Mouse (Mus musculus): ENCODE measurements around the gene Cep295nl.
"Not testable (repeated sequence)": the region's sequence is repeated elsewhere in the genome, so short reads cannot be mapped to it uniquely, and the experiment has no call there.

The Cep295nl gene

DNA sequence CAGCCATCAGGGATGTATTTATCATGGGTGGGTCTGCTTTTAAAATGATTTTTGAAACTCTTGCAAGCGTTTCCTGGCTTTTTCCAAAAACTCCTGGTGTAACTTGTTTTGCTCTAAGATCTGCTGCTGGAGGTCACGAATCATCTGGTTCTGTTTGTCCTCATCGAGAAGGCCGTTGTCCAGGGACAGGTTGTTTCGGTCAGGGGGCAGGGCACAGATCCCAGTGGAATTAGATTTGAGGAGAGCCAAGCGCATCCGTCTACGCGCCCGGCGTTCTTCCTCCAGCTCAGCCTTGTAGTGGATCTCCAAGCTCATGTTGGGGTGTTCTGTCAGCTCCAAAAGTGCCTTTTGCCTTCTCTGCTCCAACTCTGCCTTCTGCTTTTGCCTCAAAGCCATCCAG, 9.9 kb downstream of the Cep295nl start:
- ChIA-PET CTCF (no interaction called here), POLR2A (interaction anchor here in 2 of 4 experiments (0.8 to 1.3 kb wide), 3 partner anchors 42 to 48 kb away, joined by 3 read pairs; partner anchors contain the start of gene Usp36 (in 1 of the 2))

DNA sequence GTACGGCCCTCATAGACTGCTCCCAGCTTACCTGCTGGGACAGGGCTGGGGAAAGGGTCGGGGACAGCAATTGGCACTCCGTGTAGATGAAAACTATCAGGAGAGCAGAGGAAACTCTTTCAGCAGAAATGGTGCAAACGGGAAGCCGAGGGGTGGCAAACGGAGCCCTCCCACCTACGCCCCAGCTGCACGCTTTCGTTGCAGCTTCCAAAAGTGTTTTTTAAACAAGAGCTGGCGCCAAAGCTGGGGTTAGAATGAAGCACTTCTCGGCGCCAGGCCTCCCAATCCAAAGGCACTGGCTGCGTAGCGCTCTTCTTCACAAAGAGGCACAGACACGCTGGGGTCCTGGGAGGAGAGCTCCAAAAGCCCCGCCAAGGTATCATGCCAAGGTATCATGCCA, 11.5 kb downstream of the Cep295nl start:
- POLR2A ChIA-PET = interaction anchor here in 1 of 4 experiments (0.6 to 0.9 kb wide), 2 partner anchors 11 to 211 kb away, joined by 3 to 7 read pairs; no protein-coding TSS in a partner anchor
- CTCF ChIA-PET = interaction anchor here in 3 of 4 experiments (0.6 to 1.1 kb wide), 4 partner anchors 8 to 1891 kb away, joined by 3 read pairs; no protein-coding TSS in a partner anchor

GRCm38 (mm10) chr11:118330361-118330760, 11.9 kb downstream of the Cep295nl start:
- ChIA-PET POLR2A (interaction anchor here in 1 of 4 experiments (0.9 kb wide), 1 partner anchor 11 kb away, joined by 3 read pairs; no protein-coding TSS in a partner anchor), CTCF (interaction anchor here in 3 of 4 experiments (0.6 to 1.1 kb wide), 4 partner anchors 8 to 1891 kb away, joined by 3 read pairs; no protein-coding TSS in a partner anchor)

- CTCF ChIA-PET = interaction anchor here in 2 of 4 experiments (0.9 to 1.2 kb wide), 2 partner anchors 10 to 115 kb away, joined by 4 to 6 read pairs; no protein-coding TSS in a partner anchor
- POLR2A ChIA-PET = no interaction called here
These were observed 13.4 kb downstream of the Cep295nl start for GRCm38 (mm10) chr11:118328947-118329346.

GRCm38 (mm10) chr11:118328511-118328910, 13.8 kb downstream of the Cep295nl start:
- POLR2A ChIA-PET = no interaction called here
- CTCF ChIA-PET = interaction anchor here in 2 of 4 experiments (0.9 to 1.2 kb wide), 2 partner anchors 10 to 115 kb away, joined by 4 to 6 read pairs; no protein-coding TSS in a partner anchor

- ChIA-PET POLR2A (interaction anchor here in 1 of 4 experiments (0.6 kb wide), 1 partner anchor 46 kb away, joined by 3 read pairs; no protein-coding TSS in a partner anchor), CTCF (interaction anchor here in 3 of 4 experiments (0.6 to 1.2 kb wide), 4 partner anchors 8 to 878 kb away, joined by 3 to 5 read pairs (median 4); no protein-coding TSS in a partner anchor)
These were observed 15.0 kb downstream of the Cep295nl start for GRCm38 (mm10) chr11:118326991-118327971.

DNA sequence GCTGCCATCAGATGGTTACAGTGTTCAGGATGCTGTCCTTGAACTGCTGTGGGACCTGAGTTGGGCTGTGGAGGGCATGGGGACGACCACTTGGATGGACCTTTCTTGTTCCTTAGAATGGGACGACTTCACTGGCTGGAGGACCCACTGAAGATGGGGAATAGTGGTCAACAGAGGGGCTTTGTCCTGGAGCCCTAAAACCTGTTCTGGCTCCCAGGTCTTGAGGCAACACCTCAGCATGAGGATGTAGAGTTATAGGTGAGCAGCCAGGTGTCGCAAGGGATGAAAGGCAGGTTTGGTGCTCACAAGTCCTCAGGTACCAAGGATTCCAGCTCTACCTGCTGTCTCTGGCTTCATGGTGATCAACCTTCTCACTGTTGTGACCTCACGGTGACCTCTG, 15.8 kb downstream of the Cep295nl start:
- CTCF ChIA-PET = interaction anchor here in 1 of 4 experiments (0.8 kb wide), 1 partner anchor 8 kb away, joined by 3 read pairs; no protein-coding TSS in a partner anchor
- POLR2A ChIA-PET = interaction anchor here in 1 of 4 experiments (1.2 to 1.3 kb wide), 2 partner anchors 14 to 36 kb away, joined by 3 read pairs; partner anchors contain the start of gene Usp36

DNA sequence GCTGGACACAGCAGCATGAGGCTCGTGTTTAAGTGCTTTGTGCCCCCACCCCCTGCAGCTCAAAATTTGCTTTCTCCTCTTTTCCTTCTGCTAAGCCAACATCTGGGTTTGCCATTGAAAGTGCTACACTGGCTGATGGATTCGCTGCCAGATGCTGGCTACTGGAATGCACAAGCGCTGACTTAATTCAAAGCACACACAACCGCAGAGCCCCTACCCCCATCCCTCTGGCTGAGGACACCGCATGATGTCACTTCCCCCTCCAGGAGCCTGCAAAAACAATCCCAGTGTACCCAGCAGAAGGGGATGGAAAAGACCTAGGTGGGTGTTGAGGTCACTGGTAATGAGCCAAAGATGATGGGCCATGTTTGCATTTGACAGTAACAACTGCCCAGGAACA, 17.8 kb downstream of the Cep295nl start:
- ChIA-PET CTCF (no interaction called here), POLR2A (no interaction called here)

GRCm38 (mm10) chr11:118323974-118324373, 18.3 kb downstream of the Cep295nl start:
- POLR2A ChIA-PET = no interaction called here
- CTCF ChIA-PET = no interaction called here

- POLR2A ChIA-PET = interaction anchor here in 3 of 4 experiments (0.6 kb wide), 4 partner anchors 100 to 623 kb away, joined by 3 to 6 read pairs (median 3); no protein-coding TSS in a partner anchor
- CTCF ChIA-PET = interaction anchor here in 2 of 4 experiments (0.5 to 1.1 kb wide), 8 partner anchors 8 to 343 kb away, joined by 3 to 4 read pairs (median 3); partner anchors contain the start of gene Cant1 (in 1 of the 2)
These were observed 19.7 kb downstream of the Cep295nl start for GRCm38 (mm10) chr11:118322647-118323046.

DNA sequence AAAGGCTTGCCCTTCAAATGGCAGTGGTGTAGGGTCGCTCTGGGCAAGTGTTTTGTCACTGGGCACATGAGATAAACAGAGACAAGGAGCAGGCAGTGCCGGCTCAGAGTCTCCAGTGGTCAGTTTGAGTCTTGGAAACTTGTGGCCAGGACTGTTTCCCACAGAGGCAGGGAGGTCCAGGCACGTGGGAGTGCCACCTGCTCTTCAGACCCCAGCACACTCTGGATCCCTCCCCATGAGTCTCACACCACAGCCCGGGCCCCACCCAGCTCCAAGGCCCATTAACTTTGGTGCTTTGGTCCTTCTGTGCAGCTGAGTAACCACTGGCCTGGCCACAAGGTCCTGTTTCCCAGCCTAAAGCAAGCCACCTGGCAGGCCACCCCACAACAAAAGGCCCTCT, 20.3 kb downstream of the Cep295nl start:
- CTCF ChIA-PET = interaction anchor here in 2 of 4 experiments (0.6 to 1.1 kb wide), 5 partner anchors 9 to 251 kb away, joined by 3 to 4 read pairs (median 3); partner anchors contain the start of gene Cant1 (in 1 of the 2)
- POLR2A ChIA-PET = no interaction called here

- POLR2A ChIA-PET = no interaction called here
- CTCF ChIA-PET = no interaction called here
These were observed 20.8 kb downstream of the Cep295nl start for GRCm38 (mm10) chr11:118321500-118321899.

GRCm38 (mm10) chr11:118318678-118319077, 23.6 kb downstream of the Cep295nl start:
- ChIA-PET CTCF (interaction anchor here (0.5 to 1.9 kb wide), 36 partner anchors 8 to 887 kb away, joined by 3 to 11 read pairs (median 4); partner anchors contain the start of genes Cep295nl (in 2 of the 4), Cant1 (in 1 of the 4), Cyth1 (in 1 of the 4) and Timp2 (in 1 of the 4)), POLR2A (interaction anchor here in 1 of 4 experiments (1.0 kb wide), 1 partner anchor 28 kb away, joined by 4 read pairs; the partner anchor contains the start of gene Usp36)

- POLR2A ChIA-PET = no interaction called here
- CTCF ChIA-PET = no interaction called here
These were observed 25.2 kb downstream of the Cep295nl start for GRCm38 (mm10) chr11:118317129-118317528.

GRCm38 (mm10) chr11:118316231-118316806, 26.0 kb downstream of the Cep295nl start:
- ChIA-PET POLR2A (no interaction called here), CTCF (interaction anchor here in 1 of 4 experiments (0.6 kb wide), 1 partner anchor 72 kb away, joined by 4 read pairs; no protein-coding TSS in a partner anchor)

DNA sequence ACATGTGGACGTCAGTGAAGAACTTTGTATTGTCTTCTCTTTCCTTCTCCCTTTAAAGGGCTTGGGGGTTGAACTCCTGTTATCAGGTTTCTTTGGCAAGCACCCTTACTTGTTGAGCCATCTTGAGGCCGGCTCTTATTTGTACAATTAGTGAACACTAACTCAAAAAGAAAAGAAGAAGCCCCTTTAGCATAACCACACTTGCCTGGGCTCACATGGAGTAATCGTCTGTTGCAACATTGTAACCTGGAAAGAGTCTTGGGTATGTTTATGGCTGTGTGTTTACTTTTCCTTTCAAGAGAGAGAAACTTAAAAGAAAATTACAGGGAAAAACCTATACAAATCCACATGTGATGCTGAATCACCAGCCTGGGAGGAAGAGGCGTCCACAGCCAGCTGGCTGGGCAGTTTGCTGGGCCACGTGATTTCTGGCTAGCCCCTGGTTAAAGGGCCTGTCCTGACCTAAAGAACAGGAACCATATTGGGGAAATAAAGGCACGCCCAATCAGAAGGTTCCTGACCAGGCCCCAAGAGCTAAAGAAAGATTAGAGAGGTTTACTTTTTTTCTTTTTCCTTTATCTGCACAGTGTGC, 30.1 kb downstream of the Cep295nl start:
- ChIA-PET POLR2A (interaction anchor here in 1 of 4 experiments (1.1 kb wide), 1 partner anchor 14 kb away, joined by 3 read pairs; no protein-coding TSS in a partner anchor), CTCF (no interaction called here)

DNA sequence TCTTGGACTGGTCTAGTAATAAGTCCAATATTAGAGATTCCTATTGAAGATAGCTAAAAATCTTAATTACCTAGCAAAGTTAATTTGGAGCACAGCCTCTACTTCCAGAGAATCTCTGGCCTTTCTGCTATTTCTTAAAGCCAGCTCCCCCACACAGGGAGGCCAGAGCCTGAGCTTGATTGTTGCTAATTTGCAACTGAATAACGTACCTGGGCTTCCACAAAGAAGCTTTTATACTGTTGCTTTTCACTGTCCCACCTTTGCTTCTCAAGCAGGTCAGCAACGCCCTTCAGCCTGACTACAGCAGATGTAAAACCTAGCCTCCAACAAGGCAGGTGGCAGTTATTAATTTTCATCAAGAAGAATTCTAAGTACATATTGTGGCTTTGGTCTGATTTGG, 34.3 kb downstream of the Cep295nl start:
- CTCF ChIA-PET = not testable (repeated sequence)
- POLR2A ChIA-PET = interaction anchor here in 1 of 4 experiments (1.3 kb wide), 1 partner anchor 18 kb away, joined by 7 read pairs; the partner anchor contains the start of gene Usp36

DNA sequence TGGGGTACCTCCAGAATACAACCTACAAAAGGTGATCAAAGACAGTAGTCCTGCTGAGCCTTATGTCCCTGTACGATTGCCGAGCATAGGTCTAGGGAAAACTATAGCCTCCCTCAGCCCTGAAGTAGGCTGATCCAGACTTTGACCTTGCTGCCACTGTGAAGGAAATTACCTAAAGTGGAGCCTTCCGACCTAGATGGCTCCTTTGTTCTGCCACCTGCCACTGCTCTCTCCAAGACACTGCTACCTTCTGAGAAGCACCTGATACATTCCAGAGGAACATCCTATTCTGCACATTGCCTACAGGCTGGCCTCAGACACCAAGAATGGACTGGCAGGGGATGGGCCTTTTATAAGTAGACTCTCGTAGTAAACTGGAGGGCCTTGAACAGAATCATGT, 38.3 kb downstream of the Cep295nl start:
- CTCF ChIA-PET = not testable (repeated sequence)
- POLR2A ChIA-PET = interaction anchor here in 1 of 4 experiments (1.5 kb wide), 1 partner anchor 14 kb away, joined by 4 read pairs; the partner anchor contains the start of gene Usp36
